Mouse (Mus musculus): ENCODE data around the gene Olfr18. TPM values are rescaled to one million over a fixed set of nuclear protein-coding genes. Genes with fewer than 3 reads are reported as not detected.
A peak's percentile ranks its signal among the peaks of the same experiment; 100 is the strongest.
"Not testable (repeated sequence)": the region's sequence is repeated elsewhere in the genome, so short reads cannot be mapped to it uniquely, and the experiment has no call there.

The Olfr18 gene
- total RNA-seq (2022), result not detected

GRCm38 (mm10) chr9:20335994-20336393, at the start of gene Olfr18:
Gene Olfr18 (minus strand): TSS chr9:20336094.
- no peak for DNase-seq (ENCODE audit: low spot score in 2 of 2)

- DNase-seq (ENCODE audit: low spot score in 2 of 2), result peak in 1 of 2 experiments; percentile 3
These were observed 49.4 kb upstream of the Olfr18 start for GRCm38 (mm10) chr9:20385343-20385703.

GRCm38 (mm10) chr9:20384532-20385342, 48.8 kb upstream of the Olfr18 start, which contains the start of gene Zfp560:
Gene Zfp560 (minus strand): TSS chr9:20385177.
- DNase-seq (ENCODE audit: low spot score in 2 of 2), result peak; percentile 62 to 86

- no peak for DNase-seq (ENCODE audit: low spot score in 2 of 2)
These were observed 47.8 kb upstream of the Olfr18 start for GRCm38 (mm10) chr9:20383659-20384058.

GRCm38 (mm10) chr9:20374712-20375111, 38.8 kb upstream of the Olfr18 start:
- no peak for DNase-seq (ENCODE audit: low spot score in 2 of 2)

- no peak for DNase-seq (ENCODE audit: low spot score in 2 of 2)
These were observed 31.4 kb upstream of the Olfr18 start for GRCm38 (mm10) chr9:20367311-20367710.

GRCm38 (mm10) chr9:20348501-20348900, 12.6 kb upstream of the Olfr18 start:
- no peak for DNase-seq (ENCODE audit: low spot score in 2 of 2)

- no peak for DNase-seq (ENCODE audit: low spot score in 2 of 2)
These were observed 37.7 kb downstream of the Olfr18 start, which contains the start of gene Olfr873 for GRCm38 (mm10) chr9:20298232-20298631. Gene Olfr873 (plus strand): TSS chr9:20298532.

- DNase-seq (ENCODE audit: low spot score in 2 of 2), result not testable (repeated sequence)
These were observed 40.3 kb downstream of the Olfr18 start for GRCm38 (mm10) chr9:20295562-20295961.

GRCm38 (mm10) chr9:20282051-20282450, 53.8 kb downstream of the Olfr18 start, which contains the start of gene Olfr39:
Gene Olfr39 (plus strand): TSS chr9:20282351.
- DNase-seq (ENCODE audit: low spot score in 2 of 2), result no peak

Other genes with a start within 250 kb of the Olfr18 start
- not detected for gene Olfr868, start 237.5 kb downstream of the Olfr18 start, total RNA-seq (2022)
- not detected for gene Olfr869, start 207.1 kb downstream of the Olfr18 start, total RNA-seq (2022)
- not detected for gene Olfr870, start 162.0 kb downstream of the Olfr18 start, total RNA-seq (2022)
- not detected for gene Olfr871, start 123.9 kb downstream of the Olfr18 start, total RNA-seq (2022)
- gene Olfr872, start 99.0 kb downstream of the Olfr18 start, total RNA-seq (2022), result not detected
- not detected for gene Olfr39, start 53.7 kb downstream of the Olfr18 start, total RNA-seq (2022)
- not detected for gene Olfr873, start 37.6 kb downstream of the Olfr18 start, total RNA-seq (2022)
- gene Zfp560, start 49.1 kb upstream of the Olfr18 start, total RNA-seq (2022), result 10 to 100 TPM; 10.6 to 13.9 (median 10.8) TPM
- 10 to 100 TPM; 25.2 to 30.1 (median 26.4) TPM for gene Zfp26, start 124.1 kb upstream of the Olfr18 start, total RNA-seq (2022)
- gene Zfp426, start 156.7 kb upstream of the Olfr18 start, total RNA-seq (2022), result 10 to 100 TPM; 24.8 to 29.0 (median 24.8) TPM
- 10 to 100 TPM; 38.8 to 52.8 (median 43.8) TPM for gene Zfp266, start 185.3 kb upstream of the Olfr18 start, total RNA-seq (2022)
- gene Zfp846, start 245.2 kb upstream of the Olfr18 start, total RNA-seq (2022), result 10 to 100 TPM; 16.4 to 21.1 (median 18.7) TPM

Measured in left cerebral cortex, adult 8-10 months (tissue).